Mouse (Mus musculus): ENCODE measurements around the gene Msh5. TPM values are rescaled to one million over a fixed set of nuclear protein-coding genes. Genes with fewer than 3 reads are reported as not detected.

Gene Msh5
- polyA plus RNA-seq, 1 experiment from 2014 or later = 4.2 TPM

DNA sequence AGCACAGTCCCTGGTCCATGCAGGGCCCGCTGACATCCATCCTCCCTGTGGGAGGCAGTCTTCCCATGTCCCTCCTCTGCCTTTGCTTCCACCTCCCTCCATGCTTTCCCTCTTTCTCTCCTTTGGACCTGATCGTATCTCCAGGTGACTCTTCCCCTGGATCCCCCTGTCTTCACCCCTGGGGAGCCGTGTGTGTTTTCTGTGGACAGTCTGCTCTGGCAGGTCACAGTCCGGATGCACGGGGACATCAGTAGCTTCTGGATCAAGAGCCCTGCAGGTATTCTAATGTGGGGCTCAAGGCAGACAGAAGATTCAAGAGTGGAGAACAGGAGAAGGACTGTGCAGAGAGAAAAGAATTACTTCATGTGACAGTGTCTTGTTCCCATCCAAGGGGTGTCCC lies 23.3 kb downstream of the Msh5 start:
- Histone ChIP-seq H3K9me3 (ENCODE audit: control insufficient read depth, low read length) (no peaks in the 10 kb centered on the region), H3K27ac (ENCODE audit: low read depth, low read length) (no peak overlapping the region), H3K27me3 (ENCODE audit: control insufficient read depth, insufficient read depth, low read length) (no peaks in the 10 kb centered on the region), H3K9ac (ENCODE audit: low read depth, low read length) (no peak overlapping the region), H3K4me3 (ENCODE audit: low read depth, low read length) (no peak overlapping the region), H3K4me1 (replicated peaks; ENCODE audit: control insufficient read depth, insufficient read depth, low read length) (peaks cover 6% of the 10 kb centered on the region), H3K36me3 (ENCODE audit: control insufficient read depth, insufficient read depth, low read length) (no peaks in the 10 kb centered on the region), H3K4me2 (replicated peaks; ENCODE audit: low read depth, low read length) (no peak overlapping the region)
- DNase-seq (ENCODE audit: low spot score) (no peak), ATAC-seq (ENCODE audit: low FRiP score) (no peak)
- WGBS = 85% methylated on average over 5 of the region's 5 CpGs

DNA sequence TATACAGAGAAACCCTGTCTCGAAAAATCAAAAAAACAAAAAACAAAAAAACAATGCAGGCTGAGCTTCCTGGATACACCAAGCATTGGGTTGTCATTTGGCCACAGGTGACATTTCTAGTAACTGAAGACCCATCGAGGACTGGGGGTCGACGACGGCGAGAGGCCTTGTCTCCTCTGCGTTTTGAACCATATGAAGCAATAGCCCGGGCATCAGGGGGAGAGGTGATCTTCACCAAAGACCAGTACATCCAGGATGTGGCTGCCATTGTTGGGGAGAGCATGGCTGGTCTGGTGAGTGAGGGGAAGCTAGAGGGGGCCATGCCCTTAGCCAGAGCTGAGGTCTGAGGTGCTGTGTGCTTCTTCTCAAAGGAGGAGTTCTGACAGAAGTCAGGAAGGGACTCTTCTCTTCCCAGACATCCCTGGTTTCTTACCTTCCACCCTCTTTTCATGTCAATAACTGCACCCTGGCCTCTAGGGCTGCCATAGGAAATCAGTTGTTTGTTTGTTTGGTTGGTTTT lies 23.9 kb downstream of the Msh5 start:
- Histone ChIP-seq H3K4me3 (ENCODE audit: low read depth, low read length) (no peak overlapping the region), H3K4me2 (replicated peaks; ENCODE audit: low read depth, low read length) (no peak overlapping the region), H3K36me3 (ENCODE audit: control insufficient read depth, insufficient read depth, low read length) (no peaks in the 10 kb centered on the region), H3K9me3 (ENCODE audit: control insufficient read depth, low read length) (no peaks in the 10 kb centered on the region), H3K9ac (ENCODE audit: low read depth, low read length) (no peak overlapping the region), H3K27ac (ENCODE audit: low read depth, low read length) (no peak overlapping the region), H3K4me1 (replicated peaks; ENCODE audit: control insufficient read depth, insufficient read depth, low read length) (peaks cover 6% of the 10 kb centered on the region), H3K27me3 (ENCODE audit: control insufficient read depth, insufficient read depth, low read length) (no peaks in the 10 kb centered on the region)
- DNase-seq (ENCODE audit: low spot score) (no peak), ATAC-seq (ENCODE audit: low FRiP score) (no peak)
- WGBS = 93% methylated on average over 8 of the region's 8 CpGs

DNA sequence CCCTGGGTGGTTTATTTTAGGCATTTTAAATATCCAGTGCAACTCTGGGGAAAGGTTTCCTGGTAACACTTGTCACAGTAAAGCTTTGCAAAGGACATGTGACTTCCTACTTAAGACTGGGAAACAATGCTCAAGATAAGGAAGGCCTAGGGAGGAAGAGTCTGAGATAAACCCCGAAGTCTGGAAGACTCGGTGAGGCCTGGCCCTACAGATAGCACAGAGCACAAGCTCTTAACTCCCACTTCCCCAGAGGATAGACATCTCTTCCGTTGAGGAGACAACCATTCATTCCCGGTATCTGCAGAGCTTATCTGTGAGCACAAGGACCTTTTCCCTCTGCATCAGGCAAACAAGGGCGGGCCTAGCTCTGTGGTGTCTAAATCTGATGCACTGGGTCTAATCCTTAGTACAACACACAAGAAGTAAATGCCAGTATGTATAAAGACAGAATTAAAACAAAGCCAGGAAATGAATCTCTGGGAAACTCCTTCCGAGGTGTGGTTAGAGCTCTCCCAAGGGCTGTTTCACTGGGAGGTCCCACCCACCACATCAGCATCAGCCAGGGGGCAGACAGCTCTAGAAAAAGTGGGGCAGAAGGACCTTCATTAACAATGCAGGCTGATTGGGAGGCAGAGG lies 24.6 kb downstream of the Msh5 start:
- Histone ChIP-seq H3K9ac (ENCODE audit: low read depth, low read length) (peak overlapping the region; percentile 40; the same call in 1 of the 2 replicates), H3K4me3 (ENCODE audit: low read depth, low read length) (no peak overlapping the region), H3K4me2 (replicated peaks; ENCODE audit: low read depth, low read length) (no peak overlapping the region), H3K9me3 (ENCODE audit: control insufficient read depth, low read length) (no peaks in the 10 kb centered on the region), H3K27me3 (ENCODE audit: control insufficient read depth, insufficient read depth, low read length) (no peaks in the 10 kb centered on the region), H3K4me1 (replicated peaks; ENCODE audit: control insufficient read depth, insufficient read depth, low read length) (peaks cover 4% of the 10 kb centered on the region), H3K27ac (ENCODE audit: low read depth, low read length) (no peak overlapping the region), H3K36me3 (ENCODE audit: control insufficient read depth, insufficient read depth, low read length) (no peaks in the 10 kb centered on the region)
- ATAC-seq (ENCODE audit: low FRiP score) = no peak
- 66% methylated on average over 6 of the region's 6 CpGs for WGBS
- peak; percentile 21 for DNase-seq (ENCODE audit: low spot score)

DNA sequence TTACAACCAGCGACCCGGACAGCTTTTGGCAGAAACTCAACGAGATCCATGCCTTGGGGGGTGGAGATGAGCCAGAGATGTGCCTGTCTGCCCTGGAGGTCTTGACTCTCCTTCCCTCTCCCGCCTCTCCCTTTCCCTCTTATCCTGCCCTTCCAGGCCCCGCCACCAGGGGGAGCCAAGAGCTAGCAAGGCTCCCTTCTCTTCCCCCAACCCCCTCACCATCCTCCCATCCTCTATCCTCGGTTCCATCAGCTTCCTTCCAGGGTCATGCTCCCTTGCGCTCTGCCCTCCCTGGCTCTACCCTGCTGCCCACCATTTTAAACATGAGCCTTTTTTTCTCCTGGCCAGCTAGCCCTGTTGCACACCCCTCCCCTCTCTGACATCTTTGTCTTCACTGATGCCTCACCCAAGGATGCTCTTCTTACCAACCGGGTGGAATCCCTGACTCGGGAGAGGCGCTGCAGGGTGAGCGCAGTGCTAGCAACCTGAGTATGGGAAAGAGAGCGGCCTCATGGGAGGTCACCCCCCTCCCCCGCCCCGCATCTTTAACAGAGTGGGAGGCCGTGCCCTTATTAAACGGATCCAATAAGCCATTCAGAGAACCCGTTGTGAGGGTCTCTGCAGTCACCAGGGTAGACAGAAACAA lies 25.3 kb downstream of the Msh5 start:
- no peak overlapping the region for H3K4me3 ChIP-seq (ENCODE audit: low read depth, low read length)
- H3K9me3 ChIP-seq (ENCODE audit: control insufficient read depth, low read length) = no peaks in the 10 kb centered on the region
- H3K4me2 ChIP-seq (replicated peaks; ENCODE audit: low read depth, low read length) = 0 out of 2 replicates have a peak overlapping the region, but pooled peaks have one; percentile 24
- DNase-seq (ENCODE audit: low spot score) = peak; percentile 96
- H3K27ac ChIP-seq (ENCODE audit: low read depth, low read length) = no peak overlapping the region
- H3K36me3 ChIP-seq (ENCODE audit: control insufficient read depth, insufficient read depth, low read length) = 0 out of 2 replicates have a peak, but pooled peaks cover under 1% of the 10 kb centered on the region
- 5% methylated on average over 17 of the region's 17 CpGs for WGBS
- ATAC-seq (ENCODE audit: low FRiP score) = peak; percentile 83
- peaks cover 4% of the 10 kb centered on the region for H3K4me1 ChIP-seq (replicated peaks; ENCODE audit: control insufficient read depth, insufficient read depth, low read length)
- H3K9ac ChIP-seq (ENCODE audit: low read depth, low read length) = peak overlapping the region; percentile 40; the same call in 1 of the 2 replicates
- no peaks in the 10 kb centered on the region for H3K27me3 ChIP-seq (ENCODE audit: control insufficient read depth, insufficient read depth, low read length)

DNA sequence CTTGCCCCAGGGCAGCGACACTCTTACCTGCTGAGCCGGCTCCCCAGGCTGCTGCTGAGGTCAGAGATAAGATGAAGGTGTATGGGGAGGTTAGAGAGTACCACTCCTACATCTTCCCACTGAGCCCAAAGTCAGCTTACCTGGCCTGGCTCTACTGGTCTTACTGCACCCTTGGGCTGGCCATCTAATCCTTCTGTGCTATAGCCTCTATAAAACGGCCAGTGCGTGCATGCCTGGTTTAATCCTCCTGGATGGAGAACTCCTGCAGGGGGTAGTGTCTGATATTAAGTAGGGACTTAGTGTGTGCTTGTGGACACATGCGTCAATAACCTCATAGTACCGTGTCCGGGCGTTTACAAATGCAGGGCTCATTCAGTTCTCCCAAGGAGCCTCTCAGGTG lies 26.0 kb downstream of the Msh5 start:
- WGBS = 89% methylated on average over 8 of the region's 8 CpGs
- Histone ChIP-seq H3K36me3 (ENCODE audit: control insufficient read depth, insufficient read depth, low read length) (0 out of 2 replicates have a peak, but pooled peaks cover 5% of the 10 kb centered on the region), H3K27me3 (ENCODE audit: control insufficient read depth, insufficient read depth, low read length) (no peaks in the 10 kb centered on the region), H3K4me3 (ENCODE audit: low read depth, low read length) (no peak overlapping the region), H3K9me3 (ENCODE audit: control insufficient read depth, low read length) (no peaks in the 10 kb centered on the region), H3K4me1 (replicated peaks; ENCODE audit: control insufficient read depth, insufficient read depth, low read length) (peaks cover 4% of the 10 kb centered on the region; the same call in 1 of the 2 replicates), H3K27ac (ENCODE audit: low read depth, low read length) (no peak overlapping the region), H3K4me2 (replicated peaks; ENCODE audit: low read depth, low read length) (no peak overlapping the region), H3K9ac (ENCODE audit: low read depth, low read length) (no peak overlapping the region)
- DNase-seq (ENCODE audit: low spot score) = no peak
- no peak for ATAC-seq (ENCODE audit: low FRiP score)

DNA sequence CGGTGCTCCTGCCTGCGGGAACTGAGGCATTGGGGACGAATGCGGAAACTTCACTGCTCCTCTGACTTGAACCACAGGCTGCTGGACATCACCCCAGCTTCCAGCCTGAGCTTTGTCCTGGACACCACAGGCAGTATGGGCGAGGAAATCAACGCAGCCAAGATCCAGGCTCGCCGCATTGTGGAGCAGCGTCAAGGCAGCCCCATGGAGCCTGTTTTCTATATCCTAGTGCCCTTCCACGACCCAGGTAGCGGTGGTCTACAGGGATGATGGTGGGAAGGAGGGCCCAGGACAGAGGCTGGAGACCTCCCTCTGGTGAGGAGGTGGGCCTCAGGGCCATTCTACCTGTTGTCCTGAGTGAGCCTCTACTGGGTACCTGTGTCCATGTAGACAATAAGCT lies 26.7 kb downstream of the Msh5 start:
- no peak overlapping the region for H3K4me2 ChIP-seq (replicated peaks; ENCODE audit: low read depth, low read length)
- peaks cover 4% of the 10 kb centered on the region; the same call in 1 of the 2 replicates for H3K4me1 ChIP-seq (replicated peaks; ENCODE audit: control insufficient read depth, insufficient read depth, low read length)
- no peak overlapping the region for H3K27ac ChIP-seq (ENCODE audit: low read depth, low read length)
- DNase-seq (ENCODE audit: low spot score) = no peak
- 77% methylated on average over 11 of the region's 11 CpGs for WGBS
- no peaks in the 10 kb centered on the region for H3K9me3 ChIP-seq (ENCODE audit: control insufficient read depth, low read length)
- no peaks in the 10 kb centered on the region for H3K27me3 ChIP-seq (ENCODE audit: control insufficient read depth, insufficient read depth, low read length)
- no peak overlapping the region for H3K9ac ChIP-seq (ENCODE audit: low read depth, low read length)
- no peak for ATAC-seq (ENCODE audit: low FRiP score)
- no peak overlapping the region for H3K4me3 ChIP-seq (ENCODE audit: low read depth, low read length)
- peaks cover 8% of the 10 kb centered on the region; the same call in 1 of the 2 replicates for H3K36me3 ChIP-seq (ENCODE audit: control insufficient read depth, insufficient read depth, low read length)

DNA sequence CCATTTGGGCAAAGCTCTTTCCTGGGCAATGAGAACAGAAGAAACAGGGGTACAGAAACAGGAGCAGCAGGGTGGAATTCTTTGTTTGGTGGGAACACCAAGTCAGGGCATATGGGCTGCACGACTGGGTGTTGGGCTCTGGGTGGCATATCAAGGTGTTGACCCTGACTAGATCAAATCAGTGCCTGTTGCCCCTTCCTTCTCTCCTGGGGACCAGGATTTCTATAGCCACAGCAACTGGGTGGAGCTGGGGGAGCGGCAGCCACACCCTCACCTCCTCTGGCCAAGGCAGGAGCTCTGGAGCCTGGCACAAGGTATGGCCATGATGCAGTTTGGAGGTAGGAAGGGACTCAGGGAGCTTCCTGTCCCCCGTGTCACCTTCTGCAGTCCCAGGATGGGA lies 28.4 kb downstream of the Msh5 start:
- H3K4me1 ChIP-seq (replicated peaks; ENCODE audit: control insufficient read depth, insufficient read depth, low read length) = peaks cover 4% of the 10 kb centered on the region; the same call in 1 of the 2 replicates
- no peaks in the 10 kb centered on the region for H3K9me3 ChIP-seq (ENCODE audit: control insufficient read depth, low read length)
- peaks cover 16% of the 10 kb centered on the region; the same call in 1 of the 2 replicates for H3K36me3 ChIP-seq (ENCODE audit: control insufficient read depth, insufficient read depth, low read length)
- H3K9ac ChIP-seq (ENCODE audit: low read depth, low read length) = no peak overlapping the region
- DNase-seq (ENCODE audit: low spot score) (no peak), ATAC-seq (ENCODE audit: low FRiP score) (no peak)
- no peak overlapping the region for H3K27ac ChIP-seq (ENCODE audit: low read depth, low read length)
- H3K4me2 ChIP-seq (replicated peaks; ENCODE audit: low read depth, low read length) = no peak overlapping the region
- H3K4me3 ChIP-seq (ENCODE audit: low read depth, low read length) = no peak overlapping the region
- 87% methylated on average over 3 of the region's 3 CpGs for WGBS
- no peaks in the 10 kb centered on the region for H3K27me3 ChIP-seq (ENCODE audit: control insufficient read depth, insufficient read depth, low read length)

DNA sequence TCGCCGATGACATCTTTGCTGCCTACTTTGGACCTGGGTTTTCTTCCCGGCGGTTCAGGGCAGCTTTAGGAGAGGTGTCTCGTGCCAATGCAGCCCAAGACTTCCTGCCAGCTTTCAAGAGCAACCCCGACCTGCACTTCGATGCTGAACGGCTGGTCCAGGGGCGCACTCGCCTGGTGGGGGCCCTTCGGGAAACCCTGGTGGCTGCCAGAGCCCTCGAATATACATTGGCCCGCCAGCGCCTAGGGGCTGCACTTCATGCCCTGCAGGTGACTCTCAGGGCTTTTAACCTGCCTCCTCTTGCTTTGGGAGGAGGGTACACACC lies 28.9 kb downstream of the Msh5 start:
- Histone ChIP-seq H3K4me2 (replicated peaks; ENCODE audit: low read depth, low read length) (no peak overlapping the region), H3K4me3 (ENCODE audit: low read depth, low read length) (no peak overlapping the region), H3K27me3 (ENCODE audit: control insufficient read depth, insufficient read depth, low read length) (no peaks in the 10 kb centered on the region), H3K9me3 (ENCODE audit: control insufficient read depth, low read length) (no peaks in the 10 kb centered on the region), H3K27ac (ENCODE audit: low read depth, low read length) (no peak overlapping the region), H3K36me3 (ENCODE audit: control insufficient read depth, insufficient read depth, low read length) (peaks cover 16% of the 10 kb centered on the region; the same call in 1 of the 2 replicates), H3K9ac (ENCODE audit: low read depth, low read length) (no peak overlapping the region), H3K4me1 (replicated peaks; ENCODE audit: control insufficient read depth, insufficient read depth, low read length) (peaks cover 4% of the 10 kb centered on the region; the same call in 1 of the 2 replicates)
- ATAC-seq (ENCODE audit: low FRiP score) (no peak), DNase-seq (ENCODE audit: low spot score) (no peak)
- 76% methylated on average over 14 of the region's 14 CpGs for WGBS
